Mouse (Mus musculus) left cerebral cortex, adult 2 months (tissue): ENCODE results near the gene D930007J09Rik. TPM values are rescaled to one million over a fixed set of nuclear protein-coding genes. Genes with fewer than 3 reads are reported as not detected.

ENCODE experiments used
- DNase-seq, 2 experiments: peaks; one replicate each; pipeline ENCODE4 v3.0.0; 2021 to 2022; ENCODE audit warnings: low spot score in 2 of 2, mixed read lengths in 1 of 2; ENCODE audit errors: extremely low spot score in 1 of 2
- H3K27ac ChIP-seq: fragments of 200-600 bp; 2 replicates; pipeline ENCODE4 v1.8.1; 2022
- H3K4me3 ChIP-seq: fragments of 200-600 bp; 2 replicates; pipeline ENCODE4 v1.8.1; 2022
- CTCF ChIP-seq: fragments of 200-600 bp; IDR thresholded peaks from 2 replicates; pipeline ENCODE4 v1.8.1; 2022; ENCODE audit warnings: antibody characterized with exemption, mild to moderate bottlenecking, moderate library complexity
- intact Hi-C: fragments of 180-260 bp; cut with DNase I; formaldehyde crosslinking; loops from one replicate; pipeline ENCODE4 v1.15.1; 2025
- total RNA-seq, 2 experiments: library from RNA; stranded (reverse); gene quantifications; 2 replicates each; pipeline ENCODE4 v1.2.3; 2021

Gene D930007J09Rik
- total RNA-seq, 2 experiments from 2014 or later, result not detected

GRCm38 (mm10) chr13:32831505-32832273 lies 29.0 kb upstream of the D930007J09Rik start:
- no peak for DNase-seq
- intact Hi-C loops, result no loop called here
- no peak overlapping the region for H3K4me3 ChIP-seq
- no peak for TF ChIP-seq CTCF
- peak overlapping the region; percentile 78 for H3K27ac ChIP-seq

DNA sequence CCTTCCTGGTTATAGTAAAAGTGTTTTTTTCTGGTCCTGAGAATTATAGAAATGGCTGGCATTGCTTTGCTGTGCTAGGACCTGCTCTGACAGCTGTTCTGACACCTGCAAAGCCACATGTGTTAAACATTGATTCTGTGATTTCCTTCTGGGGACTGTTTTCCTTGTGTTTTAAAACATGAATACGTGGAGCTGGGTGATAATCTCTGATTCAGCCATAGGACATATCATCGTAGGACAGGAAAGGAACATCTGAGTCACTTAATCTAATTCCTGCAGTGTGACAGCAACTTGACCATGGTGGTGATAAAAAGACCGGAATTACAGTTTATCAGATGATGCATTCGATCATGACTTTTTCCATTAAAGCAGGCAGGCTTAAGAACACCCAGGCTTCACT lies 26.2 kb upstream of the D930007J09Rik start:
- Histone ChIP-seq H3K4me3 (no peak overlapping the region), H3K27ac (no peak overlapping the region)
- TF ChIP-seq CTCF, result no peak
- intact Hi-C loops, result no loop called here
- no peak for DNase-seq

- DNase-seq, result peak; percentile 39 to 43
- TF ChIP-seq CTCF, result peak; percentile 74
- intact Hi-C loops, result no loop called here
- Histone ChIP-seq H3K27ac (no peak overlapping the region), H3K4me3 (no peak overlapping the region)
These were observed 25.3 kb upstream of the D930007J09Rik start for GRCm38 (mm10) chr13:32827951-32828350.

DNA sequence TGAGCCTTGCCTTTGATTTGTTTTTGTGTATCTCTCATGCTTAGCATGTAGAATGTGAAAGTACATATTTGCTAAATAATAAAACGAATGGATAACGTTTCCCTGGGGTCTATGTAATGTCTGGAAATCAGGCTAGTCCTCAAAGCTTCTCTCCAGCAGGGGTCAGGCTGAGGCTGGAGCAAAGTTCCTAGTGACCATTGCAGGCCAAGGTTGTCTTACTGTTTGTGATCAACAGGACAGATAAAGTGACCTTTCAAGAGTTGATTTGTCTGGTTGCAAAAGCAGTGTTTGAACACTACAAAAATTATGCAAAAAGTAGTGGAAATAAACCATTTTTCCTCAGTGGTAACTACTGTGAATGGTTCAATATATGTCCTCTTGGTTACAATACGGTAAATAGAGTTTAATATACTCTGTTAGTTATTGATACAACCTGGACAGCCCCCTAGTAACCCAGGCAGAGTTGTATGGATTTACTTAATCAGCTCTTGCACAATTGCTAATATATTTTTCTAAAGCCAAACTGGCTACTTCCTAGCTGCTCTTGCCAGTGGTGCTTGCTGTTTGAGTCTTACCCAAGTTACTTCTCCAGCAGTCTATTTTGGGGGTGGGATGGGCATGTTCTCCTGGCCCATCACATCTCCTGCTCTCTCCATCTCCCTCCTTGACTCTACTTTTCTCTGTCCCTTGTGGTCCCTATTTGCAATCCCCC lies 24.6 kb upstream of the D930007J09Rik start:
- intact Hi-C loops, result no loop called here
- DNase-seq, result no peak
- Histone ChIP-seq H3K4me3 (no peak overlapping the region), H3K27ac (no peak overlapping the region)
- peak; percentile 24 for TF ChIP-seq CTCF

- no peak for TF ChIP-seq CTCF
These were observed 22.9 kb upstream of the D930007J09Rik start for GRCm38 (mm10) chr13:32825546-32825945.

GRCm38 (mm10) chr13:32824377-32825330 lies 22.0 kb upstream of the D930007J09Rik start:
- Histone ChIP-seq H3K27ac (no peak overlapping the region), H3K4me3 (no peak overlapping the region)
- no peak for DNase-seq
- TF ChIP-seq CTCF, result no peak
- intact Hi-C loops, result no loop called here

More at GRCm38 (mm10) chr13:32825546-32825945, 22.9 kb upstream of the D930007J09Rik start:
- intact Hi-C loops, result no loop called here
- Histone ChIP-seq H3K4me3 (no peak overlapping the region), H3K27ac (no peak overlapping the region)
- no peak for DNase-seq

DNA sequence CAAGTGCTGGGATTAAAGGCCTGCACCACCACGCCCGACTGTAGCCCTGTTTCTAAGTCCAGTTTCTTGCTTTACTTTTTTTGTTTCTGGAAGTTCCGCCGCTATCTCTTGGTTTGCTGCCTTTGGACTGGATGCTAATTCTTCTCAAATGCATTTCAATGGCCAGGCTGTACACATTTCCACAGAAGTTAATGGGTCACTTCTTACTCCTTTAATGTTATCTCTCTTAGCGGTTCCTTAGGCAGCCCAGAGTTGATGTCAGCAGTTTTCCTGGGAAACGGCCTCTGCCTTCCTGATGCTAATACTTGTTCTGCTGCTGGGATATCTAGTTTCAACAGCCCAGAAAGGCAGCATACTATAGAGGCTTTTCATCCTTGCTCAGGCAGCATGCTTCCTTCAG lies 20.5 kb upstream of the D930007J09Rik start:
- H3K27ac ChIP-seq, result no peak overlapping the region

GRCm38 (mm10) chr13:32821671-32822070 lies 19.0 kb upstream of the D930007J09Rik start:
- no peak for DNase-seq
- TF ChIP-seq CTCF, result no peak
- intact Hi-C loops, result no loop called here
- Histone ChIP-seq H3K27ac (no peak overlapping the region), H3K4me3 (no peak overlapping the region)

More for the DNA sequence above, 20.5 kb upstream of the D930007J09Rik start:
- intact Hi-C loops, result no loop called here
- no peak for TF ChIP-seq CTCF
- no peak for DNase-seq
- no peak overlapping the region for H3K4me3 ChIP-seq

DNA sequence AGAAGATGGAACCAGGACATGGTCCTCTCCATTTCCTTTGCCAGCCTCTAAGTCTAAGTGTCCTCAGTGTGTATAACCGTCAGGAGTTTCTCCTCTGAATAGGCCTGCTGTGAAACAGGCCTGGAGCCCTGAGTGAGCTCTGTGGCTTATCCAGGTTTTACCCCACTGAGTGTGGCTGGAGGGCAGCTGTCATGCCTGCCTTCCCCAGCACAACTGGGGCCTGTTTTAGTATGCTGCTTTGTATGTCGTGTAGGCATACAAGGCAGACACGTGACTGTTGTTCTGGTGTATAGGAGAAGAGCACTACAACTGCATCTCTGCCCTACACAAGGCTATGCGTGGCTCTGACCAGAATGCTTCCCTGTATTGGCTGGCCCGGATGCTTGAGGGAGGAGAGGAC lies 17.3 kb upstream of the D930007J09Rik start:
- intact Hi-C loops, result no loop called here
- no peak for TF ChIP-seq CTCF

GRCm38 (mm10) chr13:32819241-32819640 lies 16.6 kb upstream of the D930007J09Rik start:
- DNase-seq, result no peak
- Histone ChIP-seq H3K27ac (no peak overlapping the region), H3K4me3 (no peak overlapping the region)
- no peak for TF ChIP-seq CTCF
- intact Hi-C loops, result no loop called here

More for the DNA sequence above, 17.3 kb upstream of the D930007J09Rik start:
- no peak overlapping the region for H3K4me3 ChIP-seq
- no peak overlapping the region for H3K27ac ChIP-seq
- no peak for DNase-seq

DNA sequence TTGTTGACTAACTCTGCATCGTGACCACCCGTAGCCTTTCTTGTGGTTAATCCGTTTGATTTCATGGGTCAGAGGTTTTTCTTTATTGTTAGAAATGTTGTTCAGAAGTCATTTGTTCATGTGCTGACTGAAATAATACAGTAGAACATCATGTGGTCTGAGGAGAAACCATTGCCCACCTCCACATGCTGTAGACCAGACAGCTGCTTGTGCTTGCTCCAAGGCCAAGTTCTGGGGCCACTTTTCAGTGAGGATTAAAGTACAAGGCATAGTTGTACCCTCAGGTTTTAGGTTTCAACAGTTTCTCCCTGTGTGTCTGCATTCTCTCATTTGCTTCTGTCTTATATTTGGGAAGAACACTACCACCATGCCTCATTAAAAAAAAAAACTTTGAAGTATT lies 5.0 kb upstream of the D930007J09Rik start:
- Histone ChIP-seq H3K27ac (no peak overlapping the region), H3K4me3 (no peak overlapping the region)
- TF ChIP-seq CTCF, result no peak
- intact Hi-C loops, result no loop called here
- DNase-seq, result no peak

- intact Hi-C loops, result no loop called here
- TF ChIP-seq CTCF, result no peak
- no peak overlapping the region for H3K4me3 ChIP-seq
- DNase-seq, result no peak
- H3K27ac ChIP-seq, result no peak overlapping the region
These were observed 4.2 kb upstream of the D930007J09Rik start for GRCm38 (mm10) chr13:32806820-32807219.
